Mouse (Mus musculus): ENCODE results near the gene Tbc1d16. TPM values are rescaled to one million over a fixed set of nuclear protein-coding genes. Genes with fewer than 3 reads are reported as not detected.

The Tbc1d16 gene
- polyA plus RNA-seq, 1 experiment = 5.0 TPM

DNA sequence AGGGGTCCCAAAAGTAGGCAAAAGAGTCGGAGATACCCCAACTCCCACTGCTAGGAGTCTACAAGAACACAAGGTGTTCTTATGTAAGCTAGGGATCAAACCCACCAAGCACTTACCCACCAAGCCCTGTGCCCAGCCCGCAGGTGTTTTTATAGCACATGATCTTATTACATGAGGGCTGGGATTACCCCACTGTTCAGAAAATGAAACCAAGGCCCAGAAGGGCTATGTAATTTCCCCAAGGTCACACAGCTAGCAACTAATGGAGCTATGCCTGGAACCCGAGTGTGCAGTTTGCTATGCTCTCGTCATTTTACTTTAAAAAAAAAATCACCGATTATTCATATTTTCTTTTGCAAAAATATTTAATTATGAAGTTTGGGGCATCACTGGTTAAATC lies 68.2 kb downstream of the Tbc1d16 start:
- peaks cover 7% of the 10 kb centered on the region for H3K4me1 ChIP-seq (ENCODE audit: control insufficient read depth, insufficient read depth, insufficient read length, low read length)
- H3K36me3 ChIP-seq (ENCODE audit: control insufficient read depth, insufficient read depth, low read length) = no peaks in the 10 kb centered on the region
- TF ChIP-seq POLR2A (IDR thresholded peaks at IDR 0.05; ENCODE audit: low read depth, low read length) = no peak
- 64% methylated on average over 5 of the region's 5 CpGs for WGBS
- H3K4me3 ChIP-seq (ENCODE audit: low read depth, low read length) = no peak overlapping the region
- peak overlapping the region; percentile 41; the same call in 1 of the 2 replicates for H3K27ac ChIP-seq (ENCODE audit: insufficient read depth, low read depth, low read length)
- no peaks in the 10 kb centered on the region for H3K27me3 ChIP-seq (ENCODE audit: control insufficient read depth, insufficient read depth, low read length)

- peaks cover 7% of the 10 kb centered on the region for H3K4me1 ChIP-seq (ENCODE audit: control insufficient read depth, insufficient read depth, insufficient read length, low read length)
- WGBS = 44% methylated on average over 11 of the region's 11 CpGs
- TF ChIP-seq CTCF (IDR thresholded peaks at IDR 0.05; ENCODE audit: extremely low read depth, insufficient read length, insufficient replicate concordance, low read depth, low read length) = no peak
- no peak for TF ChIP-seq POLR2A (IDR thresholded peaks at IDR 0.05; ENCODE audit: low read depth, low read length)
- no peaks in the 10 kb centered on the region for H3K27me3 ChIP-seq (ENCODE audit: control insufficient read depth, insufficient read depth, low read length)
- H3K4me3 ChIP-seq (ENCODE audit: low read depth, low read length) = peak overlapping the region; percentile 44
- no peaks in the 10 kb centered on the region for H3K36me3 ChIP-seq (ENCODE audit: control insufficient read depth, insufficient read depth, low read length)
- peak overlapping the region; percentile 41; the same call in 1 of the 2 replicates for H3K27ac ChIP-seq (ENCODE audit: insufficient read depth, low read depth, low read length)
Observed at GRCm38 (mm10) chr11:119159496-119159895, 68.8 kb downstream of the Tbc1d16 start.

DNA sequence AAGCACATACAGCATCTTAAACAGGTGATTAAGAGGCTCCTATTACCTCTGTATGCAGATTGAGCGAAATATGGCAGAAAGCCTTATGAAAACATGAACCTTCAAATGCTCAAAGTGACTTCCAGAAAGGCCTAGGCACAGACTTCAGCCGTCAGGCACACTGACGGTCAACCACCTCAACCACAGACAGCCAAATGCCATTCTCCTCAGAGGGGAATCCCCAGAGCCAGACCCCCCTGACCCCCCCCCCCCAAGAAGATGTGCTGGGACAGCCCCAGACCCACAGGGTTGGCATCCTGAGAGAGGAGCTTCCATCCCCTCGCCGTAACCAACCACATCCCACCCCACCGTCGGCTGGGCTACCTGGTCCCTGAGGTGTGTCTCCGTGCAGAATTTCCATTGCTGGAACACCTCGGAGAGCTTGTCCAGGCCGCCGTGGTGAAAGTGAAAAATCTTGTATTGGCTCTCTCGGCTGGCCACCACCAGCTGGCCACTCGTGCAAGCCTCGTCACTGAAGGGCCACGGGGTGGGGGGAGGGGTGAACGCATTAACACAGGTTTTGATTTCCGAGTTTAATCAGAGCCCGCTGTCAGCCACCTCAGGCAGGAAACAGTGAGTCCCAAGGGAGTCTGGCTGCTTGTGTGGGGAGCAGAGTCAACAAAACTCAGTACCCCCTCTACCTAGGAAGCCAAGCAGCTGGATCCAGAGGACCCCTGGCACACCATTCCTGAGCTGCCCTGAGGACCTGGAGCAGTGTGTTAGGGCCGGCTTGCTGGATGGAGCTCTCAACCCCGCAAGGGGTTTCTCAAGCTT lies 70.7 kb downstream of the Tbc1d16 start:
- no peak for TF ChIP-seq POLR2A (IDR thresholded peaks at IDR 0.05; ENCODE audit: low read depth, low read length)
- no peak for TF ChIP-seq CTCF (IDR thresholded peaks at IDR 0.05; ENCODE audit: extremely low read depth, insufficient read length, insufficient replicate concordance, low read depth, low read length)
- Histone ChIP-seq H3K27ac (ENCODE audit: insufficient read depth, low read depth, low read length) (no peak overlapping the region), H3K4me3 (ENCODE audit: low read depth, low read length) (no peak overlapping the region), H3K27me3 (ENCODE audit: control insufficient read depth, insufficient read depth, low read length) (no peaks in the 10 kb centered on the region), H3K4me1 (ENCODE audit: control insufficient read depth, insufficient read depth, insufficient read length, low read length) (peaks cover 3% of the 10 kb centered on the region), H3K36me3 (ENCODE audit: control insufficient read depth, insufficient read depth, low read length) (no peaks in the 10 kb centered on the region)
- 82% methylated on average over 20 of the region's 20 CpGs for WGBS

DNA sequence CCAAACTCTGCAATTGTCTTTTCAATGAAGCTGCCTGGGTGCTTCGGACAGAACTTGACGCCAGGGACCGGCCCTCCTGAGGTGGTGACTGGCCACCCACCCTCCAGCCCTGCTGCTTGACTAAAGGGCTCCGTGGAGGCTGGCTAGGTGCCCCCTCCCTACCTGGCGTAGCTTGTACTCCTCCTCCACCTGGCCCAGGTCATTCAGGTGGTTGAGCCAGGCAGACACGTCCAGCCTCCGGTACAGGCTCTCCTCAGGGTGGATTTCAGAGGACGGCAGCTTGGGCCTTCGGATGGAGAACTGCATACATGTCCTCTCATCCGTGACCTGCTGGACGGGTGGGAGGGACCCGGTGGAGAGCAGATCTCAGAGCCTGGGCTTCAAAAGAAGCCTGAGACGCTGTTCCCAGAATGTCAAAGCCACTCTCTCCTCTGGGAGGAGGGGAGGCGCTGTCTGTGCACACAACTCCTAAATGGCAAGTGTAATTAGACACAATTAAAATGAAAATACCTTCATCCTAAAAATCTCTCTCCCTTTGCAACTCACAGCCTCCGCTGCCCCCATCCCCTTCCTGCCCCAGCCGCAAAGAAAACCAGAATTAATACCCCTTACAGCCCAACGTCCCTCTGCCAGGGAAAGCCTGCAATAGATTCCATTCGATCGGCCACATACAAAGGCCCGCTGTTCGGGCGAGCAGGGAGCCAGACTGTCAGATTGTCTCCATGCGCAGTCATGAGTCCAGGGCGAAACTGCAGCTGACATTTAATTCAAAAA lies 71.6 kb downstream of the Tbc1d16 start:
- H3K4me1 ChIP-seq (ENCODE audit: control insufficient read depth, insufficient read depth, insufficient read length, low read length) = peaks cover 3% of the 10 kb centered on the region
- TF ChIP-seq POLR2A (IDR thresholded peaks at IDR 0.05; ENCODE audit: low read depth, low read length) = no peak
- no peak for TF ChIP-seq CTCF (IDR thresholded peaks at IDR 0.05; ENCODE audit: extremely low read depth, insufficient read length, insufficient replicate concordance, low read depth, low read length)
- H3K27ac ChIP-seq (ENCODE audit: insufficient read depth, low read depth, low read length) = no peak overlapping the region
- no peaks in the 10 kb centered on the region for H3K36me3 ChIP-seq (ENCODE audit: control insufficient read depth, insufficient read depth, low read length)
- no peaks in the 10 kb centered on the region for H3K27me3 ChIP-seq (ENCODE audit: control insufficient read depth, insufficient read depth, low read length)
- WGBS = 86% methylated on average over 24 of the region's 24 CpGs
- H3K4me3 ChIP-seq (ENCODE audit: low read depth, low read length) = no peak overlapping the region

- Histone ChIP-seq H3K4me3 (ENCODE audit: low read depth, low read length) (no peak overlapping the region), H3K4me1 (ENCODE audit: control insufficient read depth, insufficient read depth, insufficient read length, low read length) (peaks cover 3% of the 10 kb centered on the region), H3K36me3 (ENCODE audit: control insufficient read depth, insufficient read depth, low read length) (no peaks in the 10 kb centered on the region), H3K27ac (ENCODE audit: insufficient read depth, low read depth, low read length) (no peak overlapping the region), H3K27me3 (ENCODE audit: control insufficient read depth, insufficient read depth, low read length) (no peaks in the 10 kb centered on the region)
- WGBS = 86% methylated on average over 30 of the region's 30 CpGs
- TF ChIP-seq CTCF (IDR thresholded peaks at IDR 0.05; ENCODE audit: extremely low read depth, insufficient read length, insufficient replicate concordance, low read depth, low read length) = no peak
- no peak for TF ChIP-seq POLR2A (IDR thresholded peaks at IDR 0.05; ENCODE audit: low read depth, low read length)
Observed at GRCm38 (mm10) chr11:119155638-119156480, 72.4 kb downstream of the Tbc1d16 start.

DNA sequence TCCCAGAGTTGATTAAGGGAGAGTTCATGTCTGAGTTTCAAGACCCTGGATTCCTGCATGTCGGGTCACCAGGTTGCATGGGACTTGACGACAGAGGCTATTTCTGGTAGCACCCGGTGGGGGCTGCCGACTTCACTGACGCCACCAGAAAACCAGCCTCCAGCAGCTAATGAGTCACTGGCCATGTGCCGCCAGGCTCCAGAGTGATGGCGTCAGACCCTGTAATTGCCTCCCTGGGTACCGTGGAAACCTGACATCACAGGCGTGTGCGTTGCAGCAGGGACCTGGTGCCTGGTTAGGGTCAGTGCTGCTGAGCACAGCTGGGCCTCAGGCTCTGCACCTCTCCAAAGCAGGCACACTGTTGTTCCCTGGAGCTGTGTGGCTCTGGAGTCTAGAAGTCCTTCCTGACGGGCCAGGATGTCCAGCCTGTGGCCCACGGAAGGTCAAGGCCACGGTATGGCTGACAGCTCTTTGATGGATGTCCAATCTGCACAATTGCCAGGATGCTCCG lies 75.9 kb downstream of the Tbc1d16 start:
- no peaks in the 10 kb centered on the region for H3K36me3 ChIP-seq (ENCODE audit: control insufficient read depth, insufficient read depth, low read length)
- no peak overlapping the region for H3K27ac ChIP-seq (ENCODE audit: insufficient read depth, low read depth, low read length)
- no peaks in the 10 kb centered on the region for H3K4me1 ChIP-seq (ENCODE audit: control insufficient read depth, insufficient read depth, insufficient read length, low read length)
- no peaks in the 10 kb centered on the region for H3K27me3 ChIP-seq (ENCODE audit: control insufficient read depth, insufficient read depth, low read length)
- 75% methylated on average over 14 of the region's 14 CpGs for WGBS
- H3K4me3 ChIP-seq (ENCODE audit: low read depth, low read length) = no peak overlapping the region
- no peak for TF ChIP-seq POLR2A (IDR thresholded peaks at IDR 0.05; ENCODE audit: low read depth, low read length)

All from small intestine, adult 2 months (tissue).